Mouse (Mus musculus): ENCODE results near the gene E130114P18Rik.

- TF ChIP-seq CTCF (IDR thresholded peaks at IDR 0.05; ENCODE audit: borderline replicate concordance, insufficient read depth, low read depth, low read length) (no peak), POLR2A (IDR thresholded peaks at IDR 0.05; ENCODE audit: borderline replicate concordance, insufficient read depth, low read length) (no peak)
These were observed 6.4 kb upstream of the E130114P18Rik start for GRCm38 (mm10) chr4:97784236-97784635.
